Mouse (Mus musculus) midbrain, embryonic 15.5 days (tissue): ENCODE results near the gene Tinagl1. TPM values are rescaled to one million over a fixed set of nuclear protein-coding genes. Genes with fewer than 3 reads are reported as not detected.

Experiments used
- ATAC-seq: fragments of 200-750 bp; cut with Nextera tagmentation; replicated peaks from 2 replicates; pipeline ENCODE4 v1.8.0; 2017; ENCODE audit warnings: moderate TSS enrichment
- H3K27ac ChIP-seq: fragments of 300-500 bp; sonication (generic); 2 replicates; pipeline ENCODE4 v1.5.1; 2015; ENCODE audit warnings: mild to moderate bottlenecking, inconsistent platforms
- H3K27me3 ChIP-seq: fragments of 300-500 bp; sonication (generic); replicated peaks from 2 replicates; pipeline ENCODE4 v1.6.1; 2015; ENCODE audit warnings: inconsistent platforms
- H3K36me3 ChIP-seq: fragments of 300-500 bp; sonication (generic); replicated peaks from 2 replicates; pipeline ENCODE4 v1.6.1; 2015; ENCODE audit warnings: inconsistent platforms
- H3K4me1 ChIP-seq: fragments of 300-500 bp; sonication (generic); 2 replicates; pipeline ENCODE4 v1.6.1; 2015; ENCODE audit warnings: inconsistent platforms
- H3K4me2 ChIP-seq: fragments of 300-500 bp; sonication (generic); 2 replicates; pipeline ENCODE4 v1.6.1; 2015; ENCODE audit warnings: inconsistent platforms, mild to moderate bottlenecking, moderate library complexity
- H3K4me3 ChIP-seq: fragments of 300-500 bp; sonication (generic); 2 replicates; pipeline ENCODE4 v1.5.1; 2015; ENCODE audit warnings: mild to moderate bottlenecking, inconsistent platforms
- H3K9ac ChIP-seq: fragments of 300-500 bp; sonication (generic); 2 replicates; pipeline ENCODE4 v1.6.1; 2015; ENCODE audit warnings: mild to moderate bottlenecking, inconsistent platforms
- H3K9me3 ChIP-seq: fragments of 300-500 bp; sonication (generic); 2 replicates; pipeline ENCODE4 v1.6.1; 2016; ENCODE audit warnings: inconsistent platforms
- WGBS: fragments of 180-500 bp; shearing (Covaris S2); methylation state at CpG from one replicate; pipeline ENCODE4 v1.1.7; 2015; ENCODE audit warnings: mixed read lengths; 5-methylcytosine and 5-hydroxymethylcytosine counted together
- polyA plus RNA-seq: library from polyadenylated mRNA; unstranded; fragments of >200 nt; fragmentation: Nextera tagmentation; extraction: Ambion mirVana; gene quantifications from 2 replicates; pipeline ENCODE4 v1.2.1, GENCODE M21; 2015

Tinagl1 gene
- polyA plus RNA-seq, 1 experiment from 2014 or later, result 5.1 TPM

- WGBS, result 81% methylated on average over 5 of the region's 5 CpGs
These were observed 1.3 kb upstream of the Tinagl1 start for GRCm38 (mm10) chr4:130176156-130176720.

GRCm38 (mm10) chr4:130174335-130175031, 439 bp downstream of the Tinagl1 start:
- Histone ChIP-seq H3K36me3 (no peaks in the 10 kb centered on the region), H3K9me3 (no peaks in the 10 kb centered on the region), H3K9ac (no peak overlapping the region), H3K4me2 (peak overlapping the region; percentile 19), H3K4me1 (peaks cover 12% of the 10 kb centered on the region), H3K27me3 (peaks cover 23% of the 10 kb centered on the region), H3K4me3 (no peak overlapping the region), H3K27ac (no peak overlapping the region)
- WGBS, result 3% methylated on average over 25 of the region's 25 CpGs
- ATAC-seq, result no peak

More at GRCm38 (mm10) chr4:130176156-130176720, 1.3 kb upstream of the Tinagl1 start:
- H3K4me3 ChIP-seq, result no peak overlapping the region
- no peaks in the 10 kb centered on the region for H3K36me3 ChIP-seq
- peaks cover 23% of the 10 kb centered on the region for H3K27me3 ChIP-seq
- no peak overlapping the region for H3K9ac ChIP-seq
- ATAC-seq, result no peak
- H3K9me3 ChIP-seq, result no peaks in the 10 kb centered on the region
- no peak overlapping the region for H3K4me2 ChIP-seq
- no peak overlapping the region for H3K27ac ChIP-seq
- peaks cover 12% of the 10 kb centered on the region for H3K4me1 ChIP-seq

- Histone ChIP-seq H3K9ac (no peak overlapping the region), H3K4me1 (peaks cover 12% of the 10 kb centered on the region), H3K4me2 (no peak overlapping the region), H3K27me3 (peaks cover 23% of the 10 kb centered on the region), H3K27ac (no peak overlapping the region), H3K9me3 (no peaks in the 10 kb centered on the region), H3K4me3 (no peak overlapping the region), H3K36me3 (no peaks in the 10 kb centered on the region)
- no peak for ATAC-seq
- 43% methylated on average over 19 of the region's 19 CpGs for WGBS
These were observed 1.0 kb downstream of the Tinagl1 start for GRCm38 (mm10) chr4:130173911-130174311.

GRCm38 (mm10) chr4:130173060-130173822, 1.7 kb downstream of the Tinagl1 start:
- no peak for ATAC-seq
- Histone ChIP-seq H3K27ac (no peak overlapping the region), H3K9me3 (no peaks in the 10 kb centered on the region), H3K4me3 (no peak overlapping the region), H3K36me3 (no peaks in the 10 kb centered on the region), H3K4me1 (peaks cover 14% of the 10 kb centered on the region), H3K27me3 (peaks cover 23% of the 10 kb centered on the region), H3K4me2 (no peak overlapping the region), H3K9ac (no peak overlapping the region)
- WGBS, result 73% methylated on average over 11 of the region's 11 CpGs

GRCm38 (mm10) chr4:130171951-130172765, 2.8 kb downstream of the Tinagl1 start:
- Histone ChIP-seq H3K9me3 (no peaks in the 10 kb centered on the region), H3K9ac (no peak overlapping the region), H3K4me1 (peaks cover 22% of the 10 kb centered on the region), H3K36me3 (no peaks in the 10 kb centered on the region), H3K4me3 (no peak overlapping the region), H3K27me3 (peaks cover 28% of the 10 kb centered on the region), H3K4me2 (no peak overlapping the region), H3K27ac (no peak overlapping the region)
- ATAC-seq, result no peak
- 77% methylated on average over 11 of the region's 11 CpGs for WGBS

GRCm38 (mm10) chr4:130170362-130170761, 4.6 kb downstream of the Tinagl1 start:
- peaks cover 26% of the 10 kb centered on the region for H3K27me3 ChIP-seq
- H3K4me3 ChIP-seq, result no peak overlapping the region
- no peak overlapping the region for H3K4me2 ChIP-seq
- no peak overlapping the region for H3K27ac ChIP-seq
- H3K4me1 ChIP-seq, result peaks cover 20% of the 10 kb centered on the region
- no peak for ATAC-seq
- H3K36me3 ChIP-seq, result no peaks in the 10 kb centered on the region
- 92% methylated on average over 4 of the region's 4 CpGs for WGBS
- no peak overlapping the region for H3K9ac ChIP-seq
- no peaks in the 10 kb centered on the region for H3K9me3 ChIP-seq

GRCm38 (mm10) chr4:130169411-130169971, 5.4 kb downstream of the Tinagl1 start:
- no peak overlapping the region for H3K4me2 ChIP-seq
- ATAC-seq, result no peak
- H3K27me3 ChIP-seq, result peaks cover 18% of the 10 kb centered on the region
- H3K9ac ChIP-seq, result no peak overlapping the region
- 88% methylated on average over 16 of the region's 16 CpGs for WGBS
- H3K9me3 ChIP-seq, result no peaks in the 10 kb centered on the region
- H3K36me3 ChIP-seq, result no peaks in the 10 kb centered on the region
- no peak overlapping the region for H3K27ac ChIP-seq
- peaks cover 11% of the 10 kb centered on the region for H3K4me1 ChIP-seq
- no peak overlapping the region for H3K4me3 ChIP-seq

- WGBS, result 29% methylated on average over 16 of the region's 16 CpGs
- Histone ChIP-seq H3K27me3 (peaks cover 12% of the 10 kb centered on the region), H3K27ac (no peak overlapping the region), H3K9me3 (no peaks in the 10 kb centered on the region), H3K9ac (0 out of 2 replicates have a peak overlapping the region, but pooled peaks have one; percentile 6), H3K36me3 (no peaks in the 10 kb centered on the region), H3K4me2 (peak overlapping the region; percentile 24; the same call in 1 of the 2 replicates), H3K4me1 (peaks cover 13% of the 10 kb centered on the region), H3K4me3 (no peak overlapping the region)
- ATAC-seq, result no peak
These were observed 6.4 kb downstream of the Tinagl1 start for GRCm38 (mm10) chr4:130168280-130169183.

GRCm38 (mm10) chr4:130167814-130168213, 7.1 kb downstream of the Tinagl1 start:
- Histone ChIP-seq H3K4me1 (peaks cover 20% of the 10 kb centered on the region), H3K9me3 (no peaks in the 10 kb centered on the region), H3K36me3 (no peaks in the 10 kb centered on the region), H3K9ac (no peak overlapping the region), H3K4me2 (peak overlapping the region; percentile 30; the same call in 1 of the 2 replicates), H3K4me3 (0 out of 2 replicates have a peak overlapping the region, but pooled peaks have one; percentile 5), H3K27ac (no peak overlapping the region), H3K27me3 (peaks cover 14% of the 10 kb centered on the region)
- no peak for ATAC-seq
- WGBS, result 38% methylated on average over 9 of the region's 9 CpGs

GRCm38 (mm10) chr4:130167321-130167720, 7.6 kb downstream of the Tinagl1 start:
- Histone ChIP-seq H3K4me1 (peaks cover 20% of the 10 kb centered on the region), H3K9ac (no peak overlapping the region), H3K27ac (no peak overlapping the region), H3K9me3 (no peaks in the 10 kb centered on the region), H3K4me3 (0 out of 2 replicates have a peak overlapping the region, but pooled peaks have one; percentile 5), H3K27me3 (peaks cover 19% of the 10 kb centered on the region), H3K4me2 (peak overlapping the region; percentile 30), H3K36me3 (no peaks in the 10 kb centered on the region)
- 57% methylated on average over 22 of the region's 22 CpGs for WGBS
- no peak for ATAC-seq

GRCm38 (mm10) chr4:130166592-130166991, 8.3 kb downstream of the Tinagl1 start:
- no peak for ATAC-seq
- Histone ChIP-seq H3K4me3 (no peak overlapping the region), H3K4me2 (no peak overlapping the region), H3K27me3 (peaks cover 20% of the 10 kb centered on the region), H3K4me1 (peaks cover 20% of the 10 kb centered on the region), H3K27ac (no peak overlapping the region), H3K9me3 (no peaks in the 10 kb centered on the region), H3K36me3 (no peaks in the 10 kb centered on the region), H3K9ac (no peak overlapping the region)
- WGBS, result 82% methylated on average over 8 of the region's 8 CpGs
